Mouse (Mus musculus): ENCODE data around the gene B4galt5.
A peak's percentile ranks its signal among the peaks of the same experiment; 100 is the strongest.

The B4galt5 gene

GRCm38 (mm10) chr2:167302641-167303040, 46.3 kb downstream of the B4galt5 start:
- DNase-seq = peak; percentile 3

GRCm38 (mm10) chr2:167302031-167302430, 47.0 kb downstream of the B4galt5 start:
- DNase-seq = no peak

- peak; percentile 7 for DNase-seq
Observed at GRCm38 (mm10) chr2:167301601-167302000, 47.4 kb downstream of the B4galt5 start.

GRCm38 (mm10) chr2:167300943-167301497, 48.0 kb downstream of the B4galt5 start:
- peak; percentile 20 for DNase-seq

- DNase-seq = peak; percentile 61
Observed at GRCm38 (mm10) chr2:167299861-167300667, 48.9 kb downstream of the B4galt5 start.

- DNase-seq = peak; percentile 74
Observed at GRCm38 (mm10) chr2:167298729-167299705, 50.0 kb downstream of the B4galt5 start.

- no peak for DNase-seq
Observed at GRCm38 (mm10) chr2:167297985-167298384, 51.0 kb downstream of the B4galt5 start.

GRCm38 (mm10) chr2:167294926-167295325, 54.1 kb downstream of the B4galt5 start:
- no peak for DNase-seq

GRCm38 (mm10) chr2:167294216-167294615, 54.8 kb downstream of the B4galt5 start:
- DNase-seq = no peak

- DNase-seq = no peak
Observed at GRCm38 (mm10) chr2:167293289-167294085, 55.5 kb downstream of the B4galt5 start.

GRCm38 (mm10) chr2:167292854-167293253, 56.1 kb downstream of the B4galt5 start:
- no peak for DNase-seq

GRCm38 (mm10) chr2:167292151-167292591, 56.8 kb downstream of the B4galt5 start:
- DNase-seq = no peak

- no peak for DNase-seq
Observed at GRCm38 (mm10) chr2:167291656-167292055, 57.3 kb downstream of the B4galt5 start.

GRCm38 (mm10) chr2:167281461-167281860, 67.5 kb downstream of the B4galt5 start:
- DNase-seq = no peak

- DNase-seq = no peak
Observed at GRCm38 (mm10) chr2:167280986-167281310, 68.0 kb downstream of the B4galt5 start.

GRCm38 (mm10) chr2:167280090-167280985, 68.6 kb downstream of the B4galt5 start:
- DNase-seq = peak; percentile 89

- DNase-seq = peak; percentile 63
Observed at GRCm38 (mm10) chr2:167278751-167279526, 70.0 kb downstream of the B4galt5 start.

- no peak for DNase-seq
Observed at GRCm38 (mm10) chr2:167278011-167278410, 71.0 kb downstream of the B4galt5 start.

GRCm38 (mm10) chr2:167277026-167277425, 72.0 kb downstream of the B4galt5 start:
- no peak for DNase-seq

- no peak for DNase-seq
Observed at GRCm38 (mm10) chr2:167275856-167276255, 73.1 kb downstream of the B4galt5 start.

All from cerebellum, adult 8-10 months (tissue).